Mouse (Mus musculus): Measurements from ENCODE around the gene Galc.

Galc gene

DNA sequence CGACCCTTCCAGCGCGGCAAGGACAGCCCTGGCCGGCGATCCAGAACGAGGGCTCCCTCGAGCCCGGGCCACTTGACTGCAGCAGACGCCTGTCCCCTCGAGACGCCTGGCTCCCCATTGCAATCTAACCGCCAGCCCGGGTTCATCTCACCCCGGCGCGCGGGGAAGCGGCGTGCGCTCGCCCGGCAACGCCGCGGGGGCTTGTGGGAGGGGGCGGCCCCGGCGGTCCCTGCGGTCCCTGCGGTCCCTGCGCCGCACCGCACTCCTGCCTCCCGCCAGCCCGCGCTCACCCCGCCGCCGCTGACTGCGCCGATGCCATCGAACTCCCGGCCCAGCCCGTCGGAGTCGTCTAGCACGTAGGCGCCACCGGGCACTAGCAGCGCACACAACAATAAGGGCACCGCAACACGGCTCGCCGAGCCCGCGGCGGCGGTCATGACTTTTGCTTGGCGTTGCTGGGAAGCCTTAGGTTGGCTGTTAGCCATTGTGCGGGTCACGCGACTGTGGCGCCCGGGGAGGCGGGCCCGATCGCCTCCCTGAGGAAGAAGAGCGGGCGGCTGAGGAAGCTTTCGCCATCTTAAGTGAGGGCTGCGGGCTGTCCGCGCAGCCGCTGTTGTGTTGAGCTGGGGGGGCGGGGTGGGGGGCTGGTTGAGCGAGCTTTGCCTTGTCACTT lies at the start of gene Galc:
TSS of gene Galc (minus strand) at position 615 of the 673 bp plus-strand sequence.
- peak; percentile 89 for ATAC-seq (ENCODE audit: insufficient number of reproducible peaks, low FRiP score, low TSS enrichment)

DNA sequence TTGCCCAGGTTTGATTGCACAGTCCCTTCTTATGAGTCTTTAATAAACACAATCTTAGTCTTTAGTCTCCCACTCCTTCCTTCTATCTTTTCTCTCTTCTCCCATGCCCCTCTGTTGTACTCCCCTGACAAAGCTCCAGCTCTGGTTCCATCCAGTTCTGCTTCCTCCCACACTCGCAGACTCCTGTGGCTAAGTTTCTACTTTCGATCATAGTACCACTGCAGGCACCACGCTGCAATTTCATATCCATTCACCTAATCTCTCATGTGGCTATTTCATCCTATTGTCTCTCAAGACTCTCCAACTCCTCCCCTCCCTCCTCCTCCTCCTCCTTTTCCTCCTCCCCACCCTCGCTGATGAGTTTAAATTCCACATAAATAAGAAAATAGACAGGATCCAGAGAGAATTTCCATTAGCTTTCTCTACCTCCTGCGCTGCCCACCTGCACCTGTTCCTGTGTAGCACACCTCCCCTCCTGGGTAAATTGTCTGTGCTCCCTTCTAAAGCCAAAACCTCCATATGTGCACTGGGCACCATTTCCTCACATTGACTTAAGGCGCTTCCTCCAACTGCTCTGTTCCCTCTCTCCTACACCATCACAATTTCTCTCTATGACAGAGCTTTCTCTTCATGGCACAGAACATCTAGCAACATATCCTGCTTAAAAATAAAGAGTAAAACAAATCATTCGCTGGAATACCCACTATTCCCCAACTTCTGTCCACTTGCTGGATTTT lies 48.1 kb upstream of the Galc start:
- peak; percentile 98 for ATAC-seq (ENCODE audit: insufficient number of reproducible peaks, low FRiP score, low TSS enrichment)

DNA sequence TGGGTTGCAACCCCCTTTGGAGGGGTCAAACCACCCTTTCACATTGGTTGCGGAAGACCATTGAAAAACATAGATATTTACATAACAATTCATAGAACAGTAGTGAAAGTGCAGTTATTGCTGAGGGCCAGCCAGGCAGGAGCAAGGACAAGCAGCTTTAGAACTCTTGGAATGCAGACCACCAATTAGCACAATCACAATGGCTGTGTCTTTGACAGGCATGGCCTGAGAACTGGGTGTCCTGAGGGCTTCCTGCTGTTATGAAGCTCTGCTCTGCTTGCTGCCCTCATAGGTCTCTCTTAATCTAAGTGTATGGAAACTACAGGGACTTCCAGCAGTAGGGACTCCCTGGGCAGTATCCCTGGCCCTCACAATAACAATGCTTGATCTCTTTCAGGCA lies 43.8 kb upstream of the Galc start:
- no peak for ATAC-seq (ENCODE audit: insufficient number of reproducible peaks, low FRiP score, low TSS enrichment)

DNA sequence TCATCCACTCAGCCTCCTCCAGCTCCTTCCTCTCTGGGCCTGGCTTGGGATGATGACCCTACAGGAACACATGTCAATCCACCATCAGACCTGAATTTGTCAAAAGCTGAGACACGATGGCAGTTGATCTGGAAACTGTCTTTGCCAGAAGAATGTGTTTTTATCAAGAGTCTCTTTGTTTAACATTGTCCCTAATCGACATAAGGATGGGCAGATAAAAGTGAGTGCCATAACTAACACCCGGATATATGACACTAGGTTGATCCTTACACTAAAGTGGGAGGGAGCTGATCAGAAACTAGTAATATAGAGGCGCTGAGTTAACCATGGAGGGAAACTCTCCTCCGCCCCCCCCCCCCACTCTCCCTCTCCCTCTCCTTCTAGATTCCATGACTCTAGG lies 42.7 kb upstream of the Galc start:
- no peak for ATAC-seq (ENCODE audit: insufficient number of reproducible peaks, low FRiP score, low TSS enrichment)

DNA sequence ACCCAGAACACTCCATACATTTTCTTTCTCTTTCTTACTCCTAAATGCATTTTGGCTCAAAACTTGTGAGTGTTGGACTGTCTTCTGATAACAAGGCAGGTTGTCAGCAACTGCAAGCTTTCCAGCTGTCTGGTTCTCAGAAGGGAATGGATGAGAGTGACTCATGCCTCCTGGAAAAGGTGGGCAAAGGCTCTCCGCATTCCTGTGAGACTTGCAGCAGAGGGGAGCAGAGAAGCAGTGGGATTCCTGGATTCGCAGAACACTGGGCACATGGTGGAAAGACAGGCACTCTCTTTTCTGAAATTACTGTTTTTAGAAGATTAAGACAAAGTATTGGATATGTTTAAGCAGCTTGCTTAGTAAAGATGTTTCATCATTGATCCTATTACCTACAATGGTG lies 35.0 kb upstream of the Galc start:
- ATAC-seq (ENCODE audit: insufficient number of reproducible peaks, low FRiP score, low TSS enrichment), result no peak

DNA sequence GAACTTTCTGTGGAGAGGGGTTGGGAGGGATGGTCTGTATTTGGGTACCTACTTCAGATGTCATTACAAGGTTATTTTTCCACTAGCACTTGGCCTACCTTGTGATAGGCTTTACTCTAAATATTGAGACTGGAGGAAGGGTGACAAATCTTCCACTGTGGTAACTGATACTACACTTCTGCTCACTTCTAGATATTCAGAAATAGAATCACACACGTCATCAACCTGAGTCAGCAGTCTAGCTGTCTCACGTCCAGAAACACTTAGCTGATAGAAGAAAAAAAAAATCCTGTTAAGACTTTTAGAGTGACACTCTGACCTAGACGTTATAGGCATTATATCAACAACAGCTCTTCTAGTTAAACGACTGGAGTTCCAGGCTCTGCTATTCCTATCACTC lies 33.0 kb upstream of the Galc start:
- no peak for ATAC-seq (ENCODE audit: insufficient number of reproducible peaks, low FRiP score, low TSS enrichment)

DNA sequence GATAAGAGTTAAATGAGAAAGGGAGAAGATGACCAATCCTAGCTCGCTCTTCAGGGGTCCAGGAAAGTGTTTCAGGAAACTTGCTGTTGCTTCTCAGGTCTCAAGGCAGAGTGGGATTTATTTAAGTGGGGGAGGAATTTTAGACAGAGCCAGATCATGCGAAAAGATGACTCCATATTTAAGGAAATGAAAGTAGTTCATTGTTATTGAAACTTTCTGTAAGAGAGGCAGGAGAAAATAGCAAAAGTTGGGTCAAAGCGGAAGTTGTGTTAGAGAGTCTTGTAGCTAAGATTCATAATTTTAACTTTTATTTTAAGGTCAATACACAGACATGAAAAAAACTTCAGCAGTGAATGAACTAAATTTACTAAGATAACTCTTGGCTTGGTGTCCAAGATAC lies 31.2 kb upstream of the Galc start:
- no peak for ATAC-seq (ENCODE audit: insufficient number of reproducible peaks, low FRiP score, low TSS enrichment)

DNA sequence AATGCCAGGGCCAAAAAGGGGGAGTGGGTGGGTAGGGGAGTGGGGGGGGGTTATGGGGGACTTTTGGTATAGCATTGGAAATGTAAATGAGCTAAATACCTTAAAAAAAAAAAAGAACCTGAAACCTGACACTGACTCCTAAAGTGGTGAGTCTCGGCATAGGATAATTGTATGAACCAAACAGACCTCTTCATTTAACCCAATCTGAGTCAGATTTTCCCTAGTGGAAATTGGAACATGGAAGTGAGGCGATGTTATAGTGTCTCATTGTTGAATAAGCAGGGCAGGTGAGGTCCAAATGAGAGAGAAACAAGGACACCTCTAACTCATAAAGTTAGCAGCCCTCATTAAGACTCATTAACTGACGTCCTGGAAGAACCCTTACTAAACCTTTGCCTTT lies 25.2 kb upstream of the Galc start:
- no peak for ATAC-seq (ENCODE audit: insufficient number of reproducible peaks, low FRiP score, low TSS enrichment)

DNA sequence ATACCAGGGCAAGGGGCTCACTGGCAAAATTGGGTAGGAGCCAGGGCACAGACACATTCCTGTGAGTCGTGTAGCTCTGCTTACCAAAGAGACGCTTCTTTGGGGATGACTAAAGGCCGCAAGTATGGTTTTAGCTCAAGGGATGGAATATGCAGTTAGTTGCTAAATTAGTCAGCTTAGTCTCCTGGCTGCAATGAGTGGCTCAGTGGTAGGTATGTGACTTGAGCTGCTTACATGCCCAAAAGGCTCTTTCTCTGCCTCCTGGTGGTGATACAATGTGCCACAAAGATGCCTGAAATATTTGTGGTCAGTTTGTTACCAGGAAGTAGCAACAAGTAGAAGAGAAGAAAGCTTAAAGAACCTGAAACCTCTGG lies 24.2 kb upstream of the Galc start:
- ATAC-seq (ENCODE audit: insufficient number of reproducible peaks, low FRiP score, low TSS enrichment), result no peak

DNA sequence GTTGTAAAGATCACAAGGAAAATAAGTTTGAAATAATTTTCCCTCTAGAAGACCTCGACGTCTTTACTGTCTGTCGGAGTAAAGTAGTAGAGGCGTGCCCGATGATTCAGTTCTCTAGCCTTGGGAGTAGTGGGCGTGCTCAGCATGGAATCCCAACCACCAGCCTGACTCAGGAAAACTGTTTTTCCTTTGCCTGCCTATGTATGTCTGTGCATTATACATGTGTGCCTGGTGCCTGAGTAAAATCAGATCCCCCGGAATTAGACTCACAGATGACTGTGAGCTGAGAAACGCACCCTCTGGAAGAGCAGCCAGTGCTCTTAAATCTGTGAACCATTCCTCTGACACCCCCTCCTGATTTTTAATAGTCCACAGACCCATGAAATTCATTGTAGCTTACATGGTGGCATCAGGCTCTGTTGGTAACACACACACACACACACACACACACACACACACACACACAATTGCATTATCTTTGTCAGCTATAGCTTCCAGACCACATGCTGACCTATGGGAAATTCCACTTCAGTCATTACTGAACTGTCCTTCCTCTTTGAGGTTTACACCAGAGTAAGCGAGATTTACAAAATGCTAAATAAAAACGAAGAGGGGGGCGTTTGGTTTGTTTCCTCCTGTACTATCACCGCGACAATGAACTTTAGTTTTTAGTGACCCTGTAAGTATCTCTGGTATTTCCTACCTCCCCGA lies 23.7 kb upstream of the Galc start:
- no peak for ATAC-seq (ENCODE audit: insufficient number of reproducible peaks, low FRiP score, low TSS enrichment)

DNA sequence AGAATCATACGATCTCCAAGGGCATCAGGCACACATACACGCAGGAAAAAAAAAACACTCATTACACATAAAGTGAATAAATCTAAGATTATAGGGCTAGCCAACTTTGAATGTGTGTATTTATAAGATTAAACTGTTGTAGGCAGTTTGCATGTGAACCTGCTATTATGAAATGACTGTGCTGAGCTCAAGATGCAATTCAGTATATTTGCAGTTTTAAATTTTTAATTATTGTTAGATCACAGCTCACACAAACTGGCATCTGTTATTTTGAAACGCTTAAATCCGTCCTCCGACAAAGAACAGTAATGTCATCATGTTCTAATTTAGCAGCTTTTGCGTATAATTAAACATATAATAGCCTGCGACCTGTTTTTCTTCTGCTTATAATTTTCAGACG lies 21.7 kb upstream of the Galc start:
- no peak for ATAC-seq (ENCODE audit: insufficient number of reproducible peaks, low FRiP score, low TSS enrichment)

DNA sequence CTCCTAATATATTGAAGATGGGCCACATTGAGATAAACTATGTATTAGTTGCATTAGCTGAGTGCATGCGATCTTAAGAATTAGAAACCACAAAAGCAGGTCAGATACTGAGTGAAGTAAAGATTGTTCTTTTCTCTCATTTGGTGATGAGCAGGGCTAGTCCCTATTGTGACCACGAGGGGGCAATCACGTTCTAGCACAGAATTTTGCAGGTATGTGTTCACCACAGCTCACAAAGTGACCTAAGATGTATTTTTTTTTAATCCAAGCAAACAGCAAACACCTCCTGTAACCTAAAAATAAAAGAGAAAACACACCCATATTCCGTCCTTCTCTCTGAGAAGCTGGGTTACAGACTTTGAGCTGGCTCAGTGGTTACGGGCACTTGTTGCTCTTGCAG lies 21.3 kb upstream of the Galc start:
- peak; percentile 81 for ATAC-seq (ENCODE audit: insufficient number of reproducible peaks, low FRiP score, low TSS enrichment)

DNA sequence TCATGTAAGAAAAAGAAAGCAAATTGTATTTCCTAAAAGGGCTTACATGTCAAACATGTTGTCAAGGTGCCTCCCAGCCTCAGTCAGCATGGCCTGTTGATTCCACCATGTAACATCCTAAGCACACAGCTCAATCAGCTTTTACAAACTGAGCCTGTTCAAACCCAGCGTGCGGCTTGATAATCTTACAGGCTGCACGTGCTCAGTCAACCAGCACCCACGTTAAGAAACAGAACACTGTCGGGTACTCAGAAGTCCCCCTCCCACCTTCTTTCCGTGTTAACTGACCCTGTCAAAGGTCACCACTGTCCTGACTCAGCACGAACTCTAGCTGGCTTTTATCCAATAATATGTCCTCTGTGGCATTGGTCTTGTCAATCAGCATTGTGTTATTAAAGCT lies 13.2 kb upstream of the Galc start:
- no peak for ATAC-seq (ENCODE audit: insufficient number of reproducible peaks, low FRiP score, low TSS enrichment)

DNA sequence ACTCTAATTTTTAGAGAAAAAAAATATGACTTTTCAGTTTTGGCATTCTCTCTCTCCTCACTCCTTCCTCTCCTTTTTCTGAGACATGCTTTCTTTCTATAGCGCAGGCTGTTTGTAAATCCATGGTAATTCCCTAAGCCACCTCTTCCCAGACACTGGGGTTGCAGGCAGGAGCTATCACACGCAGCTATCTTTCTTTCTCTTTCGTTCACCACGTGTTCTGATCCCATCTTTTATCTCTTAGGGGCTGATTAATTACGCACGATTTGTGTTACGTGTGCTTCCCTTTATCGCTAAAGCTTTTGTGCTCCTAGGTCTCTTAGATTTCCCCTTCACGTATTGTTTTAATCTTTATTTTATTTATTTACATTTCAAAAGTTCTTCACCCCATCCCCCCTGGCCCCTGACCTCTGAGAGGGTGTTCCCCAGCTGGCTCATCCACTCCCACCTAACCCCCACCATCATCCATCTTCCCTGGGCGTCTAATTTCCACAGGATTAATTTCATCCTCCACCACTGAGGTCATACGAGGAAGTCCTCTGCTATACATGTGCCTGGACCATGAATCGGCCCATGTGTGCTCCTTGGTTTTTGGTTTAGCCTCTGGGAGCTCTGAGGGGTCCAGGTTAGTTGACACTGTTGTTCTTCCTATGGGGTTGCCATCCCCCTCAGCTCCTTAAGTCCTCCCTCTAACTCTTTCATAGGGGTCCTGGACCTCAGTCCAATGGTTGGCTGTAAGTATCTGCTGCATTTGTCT lies 11.7 kb upstream of the Galc start:
- no peak for ATAC-seq (ENCODE audit: insufficient number of reproducible peaks, low FRiP score, low TSS enrichment)

DNA sequence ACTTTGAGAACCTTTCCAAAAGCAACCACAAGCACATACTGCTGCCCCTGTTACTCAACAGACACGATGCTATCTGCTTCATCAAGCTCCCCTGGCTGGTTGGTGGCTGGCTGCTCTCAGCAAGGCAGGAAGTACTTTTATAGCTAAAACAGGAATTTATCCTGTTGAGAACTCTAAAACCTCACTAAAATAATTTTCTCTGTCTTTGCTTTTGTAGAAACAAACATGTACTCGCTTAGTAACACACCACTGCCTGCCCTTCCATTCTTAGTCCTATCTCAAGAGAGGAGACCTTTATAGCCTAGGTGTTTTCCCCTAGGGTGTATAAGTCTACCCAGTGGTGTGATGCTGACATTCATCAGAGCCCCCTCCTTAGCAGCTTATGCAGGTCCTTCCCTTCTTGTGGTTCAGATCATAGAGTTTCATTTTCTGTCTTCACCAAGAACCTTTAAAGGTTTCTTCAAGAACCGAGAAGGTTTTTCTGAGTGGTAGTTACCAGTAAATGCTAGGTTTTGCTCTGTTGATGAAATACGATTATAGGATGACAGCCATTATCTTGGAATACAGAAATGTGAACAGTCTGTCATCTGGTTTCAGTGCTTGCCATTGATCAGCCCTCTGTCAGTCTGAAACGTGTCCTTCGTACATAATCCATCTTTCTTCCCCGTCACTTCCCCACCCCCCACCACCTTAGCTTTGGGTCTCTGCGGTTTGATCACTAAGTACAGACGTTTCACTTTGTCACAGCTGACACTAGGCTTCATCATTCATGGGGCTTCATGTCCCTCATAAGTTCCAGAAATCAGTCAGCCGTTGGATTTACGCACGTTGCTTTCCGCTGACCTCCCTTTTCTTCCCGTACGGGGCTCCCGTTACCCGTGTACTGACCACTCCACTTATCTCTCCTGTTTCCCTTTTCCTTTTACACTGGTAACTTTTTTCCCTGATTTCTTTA lies 10.8 kb upstream of the Galc start:
- no peak for ATAC-seq (ENCODE audit: insufficient number of reproducible peaks, low FRiP score, low TSS enrichment)

DNA sequence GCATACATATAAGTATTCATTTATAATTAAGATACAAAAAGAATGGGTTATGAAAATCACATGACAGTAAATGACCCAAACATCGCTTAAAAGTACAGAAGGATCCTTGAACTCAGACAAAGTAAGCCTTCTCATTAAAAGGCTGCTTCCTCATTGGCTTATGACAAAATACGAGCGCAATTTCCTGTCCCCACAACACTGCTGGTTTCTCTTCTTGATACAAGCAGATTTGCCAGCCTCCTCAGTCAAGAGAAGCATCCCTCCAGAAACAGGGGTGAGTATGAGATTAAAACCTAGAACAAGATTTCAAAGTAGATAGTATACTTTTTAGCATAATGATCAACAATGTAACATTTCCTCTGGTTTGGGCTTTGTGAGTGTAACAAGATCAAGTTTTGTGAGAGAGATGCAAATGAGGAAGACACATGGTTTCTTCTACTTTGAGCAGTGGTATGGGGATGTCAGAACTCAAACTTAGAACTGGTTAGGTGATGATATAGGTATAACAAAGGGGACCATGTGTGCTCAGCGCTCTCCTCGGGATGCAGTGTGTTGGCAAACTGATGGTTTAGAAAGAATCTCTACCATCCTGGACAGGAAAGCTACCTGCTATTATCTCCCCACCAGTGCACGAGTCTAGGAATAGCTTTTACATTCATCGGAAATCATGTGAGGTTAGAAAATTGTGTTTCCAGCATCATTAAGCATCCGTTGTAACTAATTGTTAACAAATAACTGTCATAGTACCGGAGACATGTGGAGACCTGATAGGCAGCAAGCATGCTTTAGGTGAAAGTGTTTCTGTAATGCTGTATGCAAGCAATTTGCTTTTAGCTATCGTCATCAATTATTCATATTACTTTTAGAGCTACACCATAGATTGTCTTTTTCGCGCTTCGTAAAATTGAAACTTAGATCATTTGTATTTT lies 9.4 kb upstream of the Galc start, which contains the start of gene Gpr65:
TSS of gene Gpr65 (plus strand) at position 195 of the 929 bp plus-strand sequence.
- ATAC-seq (ENCODE audit: insufficient number of reproducible peaks, low FRiP score, low TSS enrichment), result no peak

DNA sequence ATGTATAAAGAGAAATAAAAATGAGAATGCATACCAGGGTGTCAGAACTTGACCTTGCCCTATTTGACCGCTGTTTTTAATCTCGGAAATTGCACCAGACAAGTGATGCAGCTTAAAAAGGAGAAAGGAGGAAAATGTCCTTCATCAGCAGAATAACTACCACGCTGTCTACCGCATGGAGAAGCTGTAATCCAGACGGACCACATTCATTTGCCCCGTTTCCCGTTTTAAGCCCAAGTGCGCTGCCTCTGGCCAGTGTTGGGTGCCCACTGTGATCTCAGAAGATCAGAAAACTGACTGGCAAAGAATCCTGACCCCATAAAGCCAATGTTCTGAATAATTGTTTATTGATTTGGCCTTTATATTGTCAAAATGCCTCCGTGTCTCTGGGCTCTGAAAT lies 6.4 kb upstream of the Galc start:
- no peak for ATAC-seq (ENCODE audit: insufficient number of reproducible peaks, low FRiP score, low TSS enrichment)

DNA sequence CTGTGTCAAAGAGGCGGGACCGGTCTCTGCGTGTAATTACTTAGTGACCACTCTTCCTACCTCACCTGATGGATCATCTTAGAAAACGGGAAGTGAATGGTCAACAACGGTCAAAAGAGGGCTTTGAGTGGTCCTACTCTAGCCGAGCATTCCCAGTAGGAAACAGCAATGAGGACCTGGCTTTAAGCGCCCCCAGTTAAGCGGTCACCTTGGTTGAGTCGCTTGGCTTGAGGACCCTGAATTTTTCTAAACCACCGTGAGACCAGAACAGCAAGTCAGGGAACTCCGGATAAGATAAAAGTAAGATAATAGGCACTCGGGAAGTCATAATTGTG lies 226 bp upstream of the Galc start:
- no peak for ATAC-seq (ENCODE audit: insufficient number of reproducible peaks, low FRiP score, low TSS enrichment)

DNA sequence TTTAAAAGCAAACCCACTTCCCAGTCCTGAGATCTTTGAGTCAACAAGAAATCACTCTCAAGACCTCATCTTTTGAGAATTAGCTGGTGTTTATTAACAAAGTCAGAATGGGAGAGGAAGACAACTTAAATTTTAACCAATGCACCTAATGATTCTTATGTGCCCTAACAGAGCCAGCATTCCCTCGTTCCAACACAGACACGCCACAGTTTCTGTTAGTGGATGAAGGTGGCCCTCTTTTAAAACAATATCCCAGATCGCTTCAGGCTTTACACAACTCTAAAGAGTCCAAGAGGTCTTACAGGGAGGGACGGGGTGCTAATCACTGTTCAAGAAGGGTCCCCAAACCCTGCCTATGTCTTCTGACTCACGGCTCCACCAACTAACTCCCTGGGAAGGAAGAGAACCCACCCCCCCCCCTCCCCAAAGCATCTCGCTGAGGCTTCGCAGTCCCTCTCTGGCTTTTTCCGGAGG lies 851 bp downstream of the Galc start:
- no peak for ATAC-seq (ENCODE audit: insufficient number of reproducible peaks, low FRiP score, low TSS enrichment)

All from cerebellum, adult (tissue).